Mouse (Mus musculus) fibroblast of lung, adult 2 months (primary cell): ENCODE measurements around the gene Arap2.

ENCODE experiments used
- DNase-seq: peaks from one replicate; pipeline ENCODE4 v3.0.0-alpha.2; 2011; ENCODE audit warnings: low read depth

Arap2 gene

DNA sequence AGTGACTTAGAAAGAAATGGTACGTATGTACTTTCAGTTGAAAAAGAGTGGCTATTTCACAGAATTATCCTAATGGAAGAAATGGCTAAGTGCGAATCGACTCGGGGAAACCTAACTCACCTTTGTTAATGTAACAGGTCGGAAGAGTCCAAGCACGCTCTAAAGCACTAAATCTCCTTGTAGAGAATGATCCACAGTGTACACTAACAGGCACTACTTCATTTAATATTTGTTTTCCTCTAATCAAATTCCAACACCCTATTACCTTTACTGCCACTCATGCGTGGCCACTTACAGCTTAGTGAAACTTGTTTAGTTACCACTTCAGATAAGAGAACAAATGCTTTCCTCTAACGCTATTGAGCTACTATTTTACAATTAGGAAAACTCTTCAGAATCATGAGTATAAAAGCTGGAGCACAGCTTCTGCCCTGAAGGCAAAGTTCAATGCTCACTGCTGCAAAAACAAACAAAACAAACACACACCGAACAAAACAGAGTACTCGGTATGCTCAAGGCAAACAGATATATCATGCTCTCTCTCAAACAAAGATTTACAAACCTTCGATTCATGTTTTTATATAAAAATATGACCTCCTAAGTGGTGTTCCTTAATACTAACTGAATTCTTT lies 143.0 kb downstream of the Arap2 start:
- DNase-seq = no peak

DNA sequence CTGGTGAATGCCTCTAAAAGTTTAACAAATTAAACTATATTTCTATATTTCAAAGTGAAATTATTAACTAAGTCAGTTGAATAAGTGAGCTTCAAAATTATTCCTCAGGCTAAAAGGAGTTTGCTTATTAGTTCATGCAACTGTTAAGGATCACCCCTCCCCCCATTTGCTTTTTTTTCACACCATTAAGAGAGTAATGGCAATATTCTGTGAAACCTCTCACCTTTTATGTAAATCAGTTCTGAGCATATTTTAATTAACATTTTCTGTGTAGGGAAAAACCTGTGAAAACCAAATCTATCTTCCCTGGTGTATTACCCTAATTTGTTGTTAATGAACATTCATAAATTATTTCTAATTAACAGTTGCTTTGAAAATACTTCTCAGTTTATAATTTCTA lies 147.7 kb downstream of the Arap2 start:
- DNase-seq = no peak

DNA sequence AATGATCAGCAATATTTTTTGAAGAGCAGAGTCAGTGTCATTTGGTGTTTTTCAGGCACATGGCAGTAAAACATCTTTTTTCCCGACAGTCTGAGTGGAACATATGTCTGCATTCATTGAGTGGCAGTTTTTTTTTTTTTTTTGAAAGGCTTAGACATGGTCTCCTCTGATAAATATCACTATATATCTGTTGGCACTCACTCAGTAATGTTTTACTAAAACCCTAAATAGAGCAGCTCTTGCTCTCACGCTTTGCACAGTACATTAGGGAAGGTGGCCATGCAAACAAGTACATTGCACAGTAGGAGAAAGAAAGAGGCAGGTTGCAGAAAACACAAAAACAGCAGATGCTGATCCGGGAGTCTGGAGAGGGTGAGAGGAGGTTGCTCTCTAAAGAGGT lies 154.0 kb downstream of the Arap2 start:
- no peak for DNase-seq

DNA sequence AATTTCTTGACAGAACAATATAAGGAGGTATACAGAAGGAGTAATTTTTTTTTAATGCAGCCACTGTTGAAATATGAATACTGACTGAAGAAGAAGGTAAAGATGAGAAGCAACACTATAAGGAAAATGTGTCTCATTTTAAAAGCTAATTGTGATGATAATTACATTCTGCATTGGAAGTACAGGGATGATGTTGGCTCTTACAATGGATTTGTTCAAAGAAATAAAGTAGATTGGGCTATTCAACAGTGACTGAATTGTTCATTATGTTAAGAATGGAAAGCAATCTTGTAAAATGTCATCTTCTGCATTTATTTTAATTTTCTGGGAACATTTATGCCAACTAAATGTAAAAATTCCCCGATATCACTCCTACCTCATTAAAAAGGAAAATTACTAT lies 178.6 kb downstream of the Arap2 start:
- DNase-seq = no peak

DNA sequence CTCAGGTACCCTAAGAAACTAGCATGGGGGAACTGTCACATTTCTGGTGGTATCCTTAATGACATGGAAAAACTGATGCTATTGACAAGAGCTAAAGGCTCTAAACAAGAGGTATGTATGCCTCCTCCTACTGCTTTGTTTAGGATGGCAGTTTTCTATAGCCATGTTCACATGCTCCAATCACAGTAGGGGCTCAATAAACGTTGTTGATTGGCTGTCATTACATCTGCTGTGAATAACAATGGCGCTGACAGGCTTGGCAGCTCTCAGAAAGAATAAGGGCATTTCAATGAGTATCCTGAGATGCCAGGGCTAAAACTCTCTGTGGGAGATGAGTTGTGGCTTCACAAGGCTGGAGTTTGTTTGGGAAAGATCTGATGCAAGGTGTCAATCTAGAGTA lies 183.3 kb downstream of the Arap2 start:
- DNase-seq = no peak

DNA sequence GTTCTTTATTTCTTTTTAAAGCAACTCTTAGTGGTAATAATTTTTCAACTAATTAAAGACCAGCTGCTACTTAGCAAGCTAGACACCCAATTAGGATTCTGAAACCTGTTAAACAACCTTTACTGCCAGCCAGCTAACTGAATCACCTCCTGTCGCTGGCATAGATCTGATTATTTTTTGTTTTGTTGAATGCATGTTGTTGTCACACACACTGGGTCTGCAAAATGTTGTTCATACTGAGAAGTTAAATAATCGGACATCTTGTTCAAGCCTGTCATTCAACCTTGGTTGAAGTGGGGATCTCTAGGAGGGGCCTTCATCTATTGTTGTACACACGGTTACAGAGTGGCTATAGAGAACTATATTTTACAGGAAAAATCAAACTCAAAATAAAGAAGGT lies 184.3 kb downstream of the Arap2 start:
- DNase-seq = no peak

DNA sequence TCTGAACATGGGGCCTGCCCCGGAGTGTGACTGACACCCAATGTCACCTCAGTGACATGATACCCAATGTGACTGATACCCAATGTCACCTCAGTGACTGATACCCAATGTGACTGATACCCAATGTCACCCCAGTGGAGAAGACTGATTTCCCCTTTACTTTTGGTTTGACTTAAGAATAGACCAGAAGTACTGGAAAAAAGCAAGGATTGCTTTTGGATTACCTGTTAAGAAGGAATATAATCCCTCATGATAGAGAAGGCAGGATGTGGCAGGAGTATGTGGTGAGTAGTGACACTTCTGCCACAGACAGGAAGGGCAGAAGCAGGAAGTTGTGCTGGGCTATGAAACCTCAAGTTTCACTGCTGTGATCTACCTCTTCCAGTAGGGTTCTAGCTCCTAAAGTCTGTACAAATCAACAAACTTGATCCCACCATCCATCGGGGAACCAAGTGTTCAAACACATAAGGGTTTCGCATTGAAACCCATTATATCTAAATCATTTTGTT lies 191.6 kb downstream of the Arap2 start:
- DNase-seq = no peak
